Mouse (Mus musculus) C2C12 (cell line): Measurements from ENCODE around the gene Kctd10. TPM values are rescaled to one million over a fixed set of nuclear protein-coding genes. Genes with fewer than 3 reads are reported as not detected.

ENCODE experiments used
- H3K27me3 ChIP-seq: one replicate; pipeline ENCODE4 v1.6.1; 2011; ENCODE audit not compliant: control insufficient read depth, insufficient read depth, insufficient read length
- H3K36me3 ChIP-seq: one replicate; pipeline ENCODE4 v1.6.1; 2011; ENCODE audit not compliant: control insufficient read depth, insufficient read depth
- H3K4me3 ChIP-seq: one replicate; pipeline ENCODE4 v1.5.1; 2011; ENCODE audit warnings: mild to moderate bottlenecking, control low read depth; ENCODE audit not compliant: poor library complexity, insufficient read depth, severe bottlenecking
- H3K79me2 ChIP-seq: one replicate; pipeline ENCODE4 v1.6.1; 2011; ENCODE audit not compliant: control insufficient read depth, insufficient read depth
- H3K79me3 ChIP-seq: one replicate; pipeline ENCODE4 v1.6.1; 2011; ENCODE audit warnings: low read depth, control low read depth
- H3ac ChIP-seq: one replicate; pipeline ENCODE3; 2011; ENCODE audit warnings: low read depth; ENCODE audit not compliant: control insufficient read depth, insufficient read length
- CEBPB ChIP-seq: IDR thresholded peaks from one replicate; pipeline ENCODE4 v1.6.1; 2011; ENCODE audit warnings: low read depth, mild to moderate bottlenecking, control low read depth, moderate library complexity
- CTCF ChIP-seq: IDR thresholded peaks from one replicate; pipeline ENCODE4 v1.5.1; 2011; ENCODE audit not compliant: control insufficient read depth, insufficient read depth, insufficient read length
- FOSL1 ChIP-seq: IDR thresholded peaks from one replicate; pipeline ENCODE4 v1.8.0; 2011; ENCODE audit warnings: mild to moderate bottlenecking, low read length; ENCODE audit not compliant: poor library complexity, insufficient read depth, severe bottlenecking
- MAX ChIP-seq: IDR thresholded peaks from one replicate; pipeline ENCODE4 v1.6.1; 2011; ENCODE audit warnings: mild to moderate bottlenecking, control low read depth
- MYOD1 ChIP-seq: IDR thresholded peaks from one replicate; pipeline ENCODE4 v1.6.1; 2011; ENCODE audit warnings: low read depth; ENCODE audit not compliant: control insufficient read depth, insufficient read length
- MYOG ChIP-seq: IDR thresholded peaks from one replicate; pipeline ENCODE4 v1.6.1; 2011; ENCODE audit not compliant: control insufficient read depth, insufficient read length; ENCODE audit errors: extremely low read depth
- USF1 ChIP-seq: IDR thresholded peaks from one replicate; pipeline ENCODE4 v1.6.1; 2011; ENCODE audit warnings: low read depth, mild to moderate bottlenecking, control low read depth, moderate library complexity
- polyA plus RNA-seq: library from polyadenylated mRNA; unstranded; fragments of >200 nt; fragmentation: generic; extraction: Trizol; gene quantifications from one replicate; pipeline ENCODE4 v1.2.1, GENCODE M21; 2012; ENCODE audit warnings: missing spikeins

Kctd10 gene
- polyA plus RNA-seq, 1 experiment, result 243 TPM

DNA sequence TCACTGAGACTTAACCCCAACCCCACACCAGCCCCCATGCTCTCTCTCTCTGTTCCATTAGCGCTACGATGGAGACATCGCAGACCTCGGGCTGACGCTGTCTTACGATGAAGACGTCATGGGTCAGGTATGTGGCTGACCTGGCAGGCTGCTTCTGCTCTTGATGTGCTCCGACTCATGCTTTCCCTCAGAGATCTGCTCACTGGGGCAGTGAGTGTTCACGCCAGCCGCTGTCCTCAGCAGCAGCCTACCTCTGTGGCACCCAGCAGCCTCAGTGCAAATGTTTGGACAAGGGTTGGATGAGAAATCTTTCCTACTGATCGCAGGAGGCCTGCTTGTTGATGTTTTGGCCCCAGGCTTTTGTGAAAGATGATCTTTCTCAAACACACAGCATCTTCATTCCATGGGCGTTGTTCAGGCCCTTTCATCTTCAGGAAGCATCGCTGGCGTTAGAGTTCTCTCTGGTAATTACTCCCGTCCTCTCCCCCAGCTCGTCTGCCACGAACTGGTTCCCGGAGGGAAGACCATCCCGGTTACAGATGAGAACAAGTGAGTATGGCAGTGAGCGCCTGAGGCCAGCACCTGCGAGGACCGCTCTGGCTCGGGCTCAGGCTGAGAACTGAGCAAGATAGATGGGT is 32.2 kb upstream of the Kctd10 start:
- Histone ChIP-seq H3K36me3 (peaks cover 82% of the 10 kb centered on the region), H3ac (no peak overlapping the region), H3K4me3 (no peak overlapping the region), H3K79me3 (no peaks in the 10 kb centered on the region), H3K27me3 (no peaks in the 10 kb centered on the region), H3K79me2 (no peaks in the 10 kb centered on the region)
- TF ChIP-seq CEBPB, result no peak
- no peak for TF ChIP-seq MYOG
- TF ChIP-seq MYOD1, result no peak
- TF ChIP-seq FOSL1, result no peak
- TF ChIP-seq MAX, result no peak
- no peak for TF ChIP-seq USF1

GRCm38 (mm10) chr5:114410429-114410828 is 30.1 kb upstream of the Kctd10 start:
- Histone ChIP-seq H3ac (no peak overlapping the region), H3K36me3 (peaks cover 68% of the 10 kb centered on the region), H3K4me3 (no peak overlapping the region), H3K79me2 (no peaks in the 10 kb centered on the region), H3K27me3 (no peaks in the 10 kb centered on the region), H3K79me3 (no peaks in the 10 kb centered on the region)
- TF ChIP-seq CTCF (no peak), USF1 (no peak), MYOG (no peak), CEBPB (no peak), FOSL1 (no peak), MYOD1 (no peak), MAX (no peak)

- no peaks in the 10 kb centered on the region for H3K79me3 ChIP-seq
- no peak overlapping the region for H3K4me3 ChIP-seq
- no peaks in the 10 kb centered on the region for H3K79me2 ChIP-seq
- no peak for TF ChIP-seq FOSL1
- no peak for TF ChIP-seq CEBPB
- no peak for TF ChIP-seq MYOD1
- no peak for TF ChIP-seq USF1
- H3K27me3 ChIP-seq, result no peaks in the 10 kb centered on the region
- peaks cover 72% of the 10 kb centered on the region for H3K36me3 ChIP-seq
- H3ac ChIP-seq, result no peak overlapping the region
Measured at GRCm38 (mm10) chr5:114408846-114409245, 28.5 kb upstream of the Kctd10 start.

- H3K79me3 ChIP-seq, result no peaks in the 10 kb centered on the region
- no peaks in the 10 kb centered on the region for H3K27me3 ChIP-seq
- no peak overlapping the region for H3K4me3 ChIP-seq
- TF ChIP-seq MYOG, result no peak
- TF ChIP-seq MAX, result no peak
- no peak for TF ChIP-seq FOSL1
- TF ChIP-seq CEBPB, result no peak
- no peak for TF ChIP-seq MYOD1
- no peak for TF ChIP-seq CTCF
- TF ChIP-seq USF1, result no peak
- peaks cover 72% of the 10 kb centered on the region for H3K36me3 ChIP-seq
- H3ac ChIP-seq, result no peak overlapping the region
- no peaks in the 10 kb centered on the region for H3K79me2 ChIP-seq
Measured at GRCm38 (mm10) chr5:114407810-114408209, 27.5 kb upstream of the Kctd10 start.

DNA sequence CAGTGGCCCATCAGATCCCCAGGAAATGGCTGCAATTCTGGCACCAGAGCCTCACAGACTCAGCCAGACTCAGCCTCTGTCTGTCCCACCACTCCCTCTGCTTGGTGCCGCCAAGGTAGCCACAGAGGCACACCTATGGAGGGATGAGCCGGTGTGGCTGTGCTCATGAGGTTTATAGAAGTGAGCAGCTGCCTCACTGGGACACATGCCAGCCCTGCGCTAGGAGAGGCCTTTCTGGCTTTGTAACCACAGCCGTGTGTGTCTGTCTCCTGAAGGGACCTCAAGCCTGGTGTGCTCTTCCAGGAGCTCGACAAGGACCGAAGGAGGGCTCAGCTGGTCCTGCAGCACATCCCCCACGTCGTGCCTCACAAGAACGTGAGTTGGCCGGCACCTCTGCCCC is 27.0 kb upstream of the Kctd10 start:
- Histone ChIP-seq H3K4me3 (no peak overlapping the region), H3ac (no peak overlapping the region), H3K79me3 (no peaks in the 10 kb centered on the region), H3K36me3 (peaks cover 71% of the 10 kb centered on the region), H3K27me3 (no peaks in the 10 kb centered on the region), H3K79me2 (no peaks in the 10 kb centered on the region)
- TF ChIP-seq FOSL1 (no peak), USF1 (no peak), MYOG (no peak), CEBPB (no peak), MYOD1 (no peak), MAX (no peak), CTCF (no peak)

DNA sequence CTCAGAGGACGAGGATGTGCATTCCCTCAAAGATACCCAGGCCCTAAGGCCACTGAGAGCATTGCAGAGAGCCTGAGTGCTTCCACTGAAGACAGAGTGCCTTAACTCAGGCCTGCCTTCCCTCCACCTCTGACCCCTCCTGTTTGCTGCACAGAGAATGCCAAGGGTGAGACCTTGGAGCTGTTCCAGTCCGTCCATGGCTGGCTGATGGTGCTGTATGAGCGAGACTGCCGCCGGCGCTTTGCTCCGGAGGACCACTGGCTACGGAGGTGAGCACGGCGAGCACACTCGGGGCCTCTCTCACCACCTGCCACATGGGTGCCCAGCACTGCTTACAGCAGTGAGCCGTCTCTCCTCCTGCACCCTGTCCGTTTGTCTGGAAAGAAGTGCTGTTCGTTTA is 26.3 kb upstream of the Kctd10 start:
- Histone ChIP-seq H3K79me2 (no peaks in the 10 kb centered on the region), H3ac (no peak overlapping the region), H3K4me3 (no peak overlapping the region), H3K36me3 (peaks cover 72% of the 10 kb centered on the region), H3K79me3 (no peaks in the 10 kb centered on the region), H3K27me3 (no peaks in the 10 kb centered on the region)
- TF ChIP-seq MYOD1, result no peak
- TF ChIP-seq CEBPB, result no peak
- no peak for TF ChIP-seq CTCF
- TF ChIP-seq MYOG, result no peak
- TF ChIP-seq USF1, result no peak
